Mouse (Mus musculus): ENCODE results near the gene Vti1a.

Vti1a gene

DNA sequence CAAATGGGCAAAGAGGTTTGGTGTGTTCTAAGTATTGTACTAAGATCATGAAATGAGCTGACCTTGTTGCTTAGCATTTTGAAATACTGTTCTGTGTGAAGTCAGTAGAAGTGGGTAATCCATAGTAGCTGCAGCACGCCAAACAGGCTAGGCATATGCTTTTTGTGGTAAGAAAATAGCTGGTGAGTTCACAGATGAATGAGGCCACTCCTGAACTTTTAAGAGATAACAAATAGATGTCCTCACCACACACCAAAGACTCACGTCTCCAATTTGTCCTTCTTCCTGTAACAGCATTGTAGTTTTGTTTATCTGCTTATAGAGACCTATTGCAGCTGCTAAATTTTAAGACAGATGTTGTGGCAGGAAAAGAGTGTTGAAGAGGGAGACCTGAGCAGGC is 62.8 kb downstream of the Vti1a start:
- no peak for DNase-seq (ENCODE audit: low read depth, low spot score)

DNA sequence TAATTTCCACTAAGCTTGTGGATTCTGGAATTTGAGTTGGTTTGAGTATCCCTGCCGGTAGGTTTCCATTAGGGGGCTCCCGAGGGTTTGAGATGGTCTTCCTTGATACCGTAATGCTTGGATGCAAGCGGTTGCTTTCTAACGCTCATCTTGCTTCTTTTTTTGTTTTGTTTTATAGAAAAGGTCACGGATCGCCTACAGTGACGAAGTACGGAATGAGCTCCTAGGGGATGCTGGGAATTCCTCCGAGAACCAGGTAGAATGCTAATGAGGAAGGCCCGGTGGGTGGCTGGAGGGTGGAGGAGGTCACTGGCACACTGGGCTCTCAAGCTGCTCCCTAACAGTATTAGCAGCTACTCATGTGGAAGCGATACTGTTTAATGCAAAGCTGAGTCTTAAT is 64.7 kb downstream of the Vti1a start:
- no peak for DNase-seq (ENCODE audit: low read depth, low spot score)

DNA sequence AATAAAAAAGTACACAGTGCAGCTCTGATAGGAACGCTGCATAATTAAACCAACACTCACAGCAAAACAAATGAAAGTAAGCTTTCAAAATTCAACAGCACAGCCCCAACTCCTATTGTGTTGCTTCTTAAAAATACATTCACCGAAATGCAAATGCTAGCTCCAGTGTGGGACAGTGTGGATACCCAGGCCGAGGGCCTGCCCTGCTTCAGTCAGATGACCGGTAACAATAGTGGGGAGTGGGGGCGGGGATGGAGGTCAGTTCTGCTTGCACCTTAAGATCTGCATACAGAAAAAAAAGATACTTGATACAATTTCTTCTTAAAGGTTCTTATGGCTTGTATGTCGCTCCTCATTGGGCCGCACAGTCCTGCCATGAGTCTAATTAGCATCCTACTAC is 65.2 kb downstream of the Vti1a start:
- DNase-seq (ENCODE audit: low read depth, low spot score), result no peak

DNA sequence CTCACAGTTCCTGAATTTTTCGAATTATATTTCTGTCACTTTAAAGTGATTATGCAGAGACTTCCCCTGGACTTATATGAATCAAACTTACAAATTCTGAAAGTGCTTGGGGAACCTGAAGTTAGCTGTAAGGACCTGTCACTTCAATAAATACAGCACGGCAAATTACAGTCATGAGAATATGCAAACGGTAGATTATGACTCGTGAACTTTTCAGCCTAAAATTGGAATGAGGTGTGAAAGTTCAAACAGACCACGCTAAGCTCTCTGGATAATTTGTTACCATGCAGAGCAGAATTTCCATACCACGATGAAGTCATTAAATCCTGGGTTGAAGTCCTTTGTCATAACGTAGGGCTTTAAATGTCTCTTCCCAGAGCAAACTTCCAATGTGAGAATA is 66.7 kb downstream of the Vti1a start:
- DNase-seq (ENCODE audit: low read depth, low spot score), result no peak

DNA sequence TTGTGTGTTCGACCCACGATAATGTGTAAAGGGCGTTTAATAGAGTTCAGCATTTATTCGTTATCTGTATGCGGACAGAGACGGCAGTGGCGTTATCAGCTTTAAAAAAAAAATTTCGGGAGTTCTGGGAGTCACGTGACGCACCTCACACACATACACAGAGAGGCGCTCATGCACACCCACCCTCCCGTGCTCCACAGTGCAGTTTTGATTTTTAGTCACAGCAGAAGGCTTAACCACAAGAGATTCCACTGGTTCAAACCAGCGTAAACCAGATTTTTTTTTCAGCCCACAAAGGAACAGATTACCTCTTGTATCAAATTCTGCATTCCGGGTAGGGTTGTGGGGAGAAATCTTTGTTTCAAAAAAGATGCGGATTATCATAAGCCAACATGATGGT is 68.5 kb downstream of the Vti1a start:
- no peak for DNase-seq (ENCODE audit: low read depth, low spot score)

DNA sequence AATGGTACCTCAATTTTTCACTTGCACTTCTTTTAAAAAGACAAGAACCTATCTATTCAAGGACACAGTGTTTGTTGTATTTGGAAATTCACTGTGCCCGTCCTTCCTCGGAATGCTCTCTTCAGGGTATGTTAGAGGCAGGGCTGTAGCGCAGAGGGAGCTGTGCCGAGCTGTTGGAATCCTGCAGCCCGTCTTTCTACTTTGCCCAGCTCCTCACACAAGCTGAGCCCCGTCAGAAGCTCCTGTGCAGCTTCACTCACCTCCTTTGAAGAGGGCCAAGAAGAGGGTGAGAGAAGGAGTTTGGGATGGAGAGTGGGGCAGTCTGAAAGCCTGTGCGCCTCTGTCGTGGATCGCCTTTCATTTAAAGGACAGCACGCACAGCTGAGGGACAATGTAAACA is 72.9 kb downstream of the Vti1a start:
- no peak for DNase-seq (ENCODE audit: low read depth, low spot score)

DNA sequence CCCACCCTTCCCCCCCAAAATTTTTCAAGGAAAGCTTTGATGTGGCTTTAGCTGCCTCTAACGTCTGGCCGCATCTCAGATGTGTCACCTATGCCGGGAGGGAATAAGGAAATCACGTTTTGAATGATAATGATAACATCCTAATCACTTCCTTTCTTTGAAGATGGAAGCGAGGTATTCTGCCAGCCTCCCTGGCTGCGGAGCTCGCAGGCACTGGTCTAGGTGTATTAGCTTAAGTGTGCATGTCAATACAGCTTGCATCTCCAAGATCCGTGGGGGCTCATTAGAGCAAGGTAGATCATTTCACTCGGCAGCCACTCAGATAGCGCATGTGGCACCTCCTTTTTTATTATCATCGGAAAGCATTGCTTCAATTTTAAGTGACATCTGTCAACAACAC is 74.2 kb downstream of the Vti1a start:
- DNase-seq (ENCODE audit: low read depth, low spot score), result no peak

DNA sequence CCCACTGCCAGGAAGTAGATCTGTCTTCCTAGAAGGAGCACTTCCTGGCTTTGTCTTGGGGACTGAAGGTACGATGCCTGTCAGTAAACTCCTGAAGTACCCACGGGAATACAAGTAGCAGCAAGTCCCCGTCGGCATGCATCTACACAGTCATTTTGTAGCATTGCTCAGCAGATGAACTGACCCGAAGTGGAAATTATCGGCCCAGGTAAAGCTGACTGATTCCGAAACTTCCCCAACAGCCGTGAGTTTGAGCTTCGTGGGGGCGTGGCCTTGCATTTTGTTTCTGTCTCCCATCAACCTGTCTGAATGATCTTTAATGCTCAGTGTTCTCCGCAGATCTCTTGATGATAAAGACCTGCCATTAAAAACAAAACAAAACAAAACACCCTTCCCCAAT is 85.5 kb downstream of the Vti1a start:
- peak; percentile 51 for DNase-seq (ENCODE audit: low read depth, low spot score)

DNA sequence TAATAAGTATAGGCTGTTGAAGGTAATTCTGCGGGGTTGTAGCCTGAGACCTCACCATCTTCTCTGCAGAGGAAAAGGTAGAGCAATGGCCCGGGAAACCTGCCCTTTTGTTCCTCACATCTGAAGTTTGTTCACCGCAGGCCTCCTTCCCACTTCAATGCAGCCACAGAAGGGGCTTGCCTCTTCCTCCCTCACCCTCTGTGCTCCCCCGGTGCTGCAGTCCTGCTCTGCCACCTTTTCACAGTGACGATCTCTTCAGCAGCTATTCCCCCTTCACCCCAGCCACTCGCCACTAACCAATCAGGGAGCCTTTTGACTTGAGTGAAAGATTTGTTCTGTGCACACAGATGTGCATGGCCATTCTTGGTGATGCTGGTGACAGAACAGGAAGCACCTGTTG is 92.4 kb downstream of the Vti1a start:
- DNase-seq (ENCODE audit: low read depth, low spot score), result peak; percentile 29

DNA sequence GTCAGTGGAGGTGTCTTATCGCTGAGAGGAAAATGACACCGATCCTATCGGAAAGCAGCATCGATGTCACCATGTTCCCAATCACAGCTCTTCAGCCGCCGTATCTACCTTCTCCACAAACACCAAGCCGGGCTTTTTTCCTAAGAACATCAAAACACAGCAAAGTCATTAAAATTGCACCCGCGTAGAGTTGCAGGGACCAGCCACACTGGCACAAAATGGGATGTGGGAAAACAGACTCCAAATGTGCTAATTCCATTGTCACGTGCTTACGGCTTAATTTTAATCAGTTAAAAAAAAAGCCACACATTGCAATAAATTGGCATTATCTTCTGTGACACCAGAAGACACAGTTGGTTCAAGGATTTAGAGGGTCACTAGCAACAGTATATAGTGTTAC is 95.3 kb downstream of the Vti1a start:
- DNase-seq (ENCODE audit: low read depth, low spot score), result no peak

DNA sequence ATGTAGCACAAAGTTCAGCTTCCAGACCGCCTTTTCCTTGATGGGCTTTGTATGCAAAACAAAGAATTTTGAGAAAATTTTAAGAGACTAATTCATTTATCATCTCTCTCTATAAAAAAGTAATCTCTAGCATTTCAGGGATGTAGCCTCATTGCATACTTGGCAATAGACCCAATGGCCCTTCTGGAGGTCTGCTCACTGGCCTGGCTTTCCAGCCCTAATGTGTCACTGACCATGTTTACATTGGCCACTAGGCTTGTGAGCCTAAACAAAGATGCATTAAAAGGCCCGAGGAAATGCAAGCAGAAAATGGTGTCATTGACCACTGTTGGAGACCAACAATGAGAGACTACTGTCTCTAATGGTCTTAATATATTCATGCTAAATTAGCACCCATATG is 95.8 kb downstream of the Vti1a start:
- DNase-seq (ENCODE audit: low read depth, low spot score), result no peak

DNA sequence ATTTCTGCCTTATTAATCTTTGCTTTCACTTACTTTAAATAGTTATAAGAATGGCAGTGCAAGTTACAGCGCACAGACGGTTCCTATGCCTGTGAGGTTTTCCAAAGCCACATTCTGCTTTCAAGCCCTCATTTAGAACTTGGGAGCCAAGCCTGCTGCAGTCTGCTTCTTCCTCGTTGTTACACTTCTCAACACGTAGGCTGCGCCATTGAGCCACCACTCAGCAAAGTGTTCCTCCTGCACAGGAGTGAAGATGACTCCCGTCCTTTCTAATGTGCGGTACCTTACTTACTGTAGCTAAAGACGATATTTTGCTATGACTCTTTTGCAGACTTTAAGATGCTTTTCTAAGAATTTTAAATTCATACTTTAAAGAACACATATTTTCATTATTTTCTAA is 98.0 kb downstream of the Vti1a start:
- DNase-seq (ENCODE audit: low read depth, low spot score), result no peak

DNA sequence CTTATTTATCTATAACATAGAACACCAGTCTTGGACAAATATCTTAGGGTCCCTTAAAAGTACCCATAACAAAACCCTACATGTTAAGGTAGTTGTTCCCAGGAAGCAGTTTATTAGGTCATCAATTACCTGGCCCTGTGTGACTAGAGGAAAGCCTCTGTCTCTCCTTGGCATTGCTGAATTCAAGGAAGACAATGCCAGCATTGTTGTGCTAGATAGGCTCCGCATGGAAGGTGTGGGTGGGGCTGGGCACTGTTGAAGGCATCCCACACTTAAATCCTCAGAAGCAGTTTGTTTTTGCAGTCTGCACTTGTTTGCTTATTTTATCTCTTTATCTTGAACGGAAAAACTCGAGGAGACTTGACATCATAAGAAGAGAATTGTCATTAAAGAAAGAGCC is 102.7 kb downstream of the Vti1a start:
- no peak for DNase-seq (ENCODE audit: low read depth, low spot score)

DNA sequence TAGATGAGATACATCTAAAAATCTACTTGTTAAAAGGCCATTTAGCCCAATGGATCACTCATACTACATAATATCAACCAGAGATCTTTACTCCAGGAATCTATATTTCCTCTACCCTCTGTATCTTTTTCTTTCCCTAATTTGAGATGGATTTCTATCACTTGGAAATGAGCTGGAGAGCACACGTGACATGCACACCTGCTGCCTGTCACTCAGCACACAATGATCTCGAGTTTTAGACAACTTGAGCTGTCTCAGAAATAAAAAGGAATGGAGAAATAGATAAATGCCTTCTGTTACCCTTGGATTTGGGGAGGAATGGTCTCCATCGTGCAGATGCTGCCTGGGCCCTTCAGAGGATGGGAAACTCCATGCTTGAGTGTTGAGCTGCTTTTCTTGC is 103.9 kb downstream of the Vti1a start:
- no peak for DNase-seq (ENCODE audit: low read depth, low spot score)

DNA sequence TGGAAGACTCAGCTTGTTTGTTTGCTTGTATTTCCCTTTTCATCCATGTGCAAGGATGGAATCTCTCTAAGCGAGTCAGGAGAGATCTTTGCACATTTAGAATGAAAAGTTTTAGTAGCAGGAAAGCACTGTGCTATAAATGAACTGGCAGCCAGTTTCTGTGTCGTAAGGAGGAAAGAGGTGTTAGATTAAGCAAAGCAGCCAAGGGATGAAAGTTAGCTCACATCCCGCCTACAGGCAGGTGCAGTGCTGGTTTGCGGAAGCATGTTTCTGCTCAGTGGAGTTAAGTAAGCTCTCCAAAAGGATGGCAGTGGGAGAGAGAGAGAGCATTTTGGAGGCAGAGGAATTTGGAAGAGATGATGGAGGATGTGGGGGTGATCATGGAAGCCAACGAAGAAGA is 105.7 kb downstream of the Vti1a start:
- no peak for DNase-seq (ENCODE audit: low read depth, low spot score)

DNA sequence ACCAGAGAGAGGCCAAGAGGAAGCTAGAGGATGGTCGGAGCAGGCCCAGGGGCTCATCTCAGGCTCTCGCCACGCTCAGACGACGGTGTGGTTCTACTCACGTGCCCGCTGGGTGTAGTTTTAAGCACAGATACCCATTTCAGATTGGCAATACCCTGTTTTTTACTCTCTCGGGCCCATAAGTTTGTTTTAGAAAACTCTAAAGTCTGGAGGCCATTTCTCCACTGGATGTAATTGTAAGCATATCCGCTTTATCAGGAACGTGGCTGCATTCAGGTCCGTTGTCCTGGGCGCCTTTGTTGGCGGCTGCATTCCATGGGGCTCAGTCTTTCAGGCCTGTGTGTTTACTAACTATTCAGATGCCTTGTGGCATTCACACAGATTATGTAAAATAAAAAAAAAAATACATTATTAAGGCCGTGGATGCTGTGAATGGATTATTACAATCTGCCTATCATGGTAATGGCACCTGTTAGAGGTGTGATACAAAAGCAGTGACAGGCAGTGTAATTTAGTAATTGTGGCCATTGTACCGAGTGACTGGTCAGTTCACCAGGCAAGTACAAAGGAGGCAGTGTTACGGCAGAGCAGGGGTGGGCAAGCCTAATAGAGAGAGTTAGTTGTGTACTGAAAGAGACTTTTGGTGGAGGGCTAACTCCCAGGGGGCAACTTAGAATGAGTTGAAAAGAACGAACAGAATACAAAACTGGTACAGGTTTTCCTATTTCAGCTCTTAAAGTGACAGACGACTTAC is 106.4 kb downstream of the Vti1a start:
- no peak for DNase-seq (ENCODE audit: low read depth, low spot score)

DNA sequence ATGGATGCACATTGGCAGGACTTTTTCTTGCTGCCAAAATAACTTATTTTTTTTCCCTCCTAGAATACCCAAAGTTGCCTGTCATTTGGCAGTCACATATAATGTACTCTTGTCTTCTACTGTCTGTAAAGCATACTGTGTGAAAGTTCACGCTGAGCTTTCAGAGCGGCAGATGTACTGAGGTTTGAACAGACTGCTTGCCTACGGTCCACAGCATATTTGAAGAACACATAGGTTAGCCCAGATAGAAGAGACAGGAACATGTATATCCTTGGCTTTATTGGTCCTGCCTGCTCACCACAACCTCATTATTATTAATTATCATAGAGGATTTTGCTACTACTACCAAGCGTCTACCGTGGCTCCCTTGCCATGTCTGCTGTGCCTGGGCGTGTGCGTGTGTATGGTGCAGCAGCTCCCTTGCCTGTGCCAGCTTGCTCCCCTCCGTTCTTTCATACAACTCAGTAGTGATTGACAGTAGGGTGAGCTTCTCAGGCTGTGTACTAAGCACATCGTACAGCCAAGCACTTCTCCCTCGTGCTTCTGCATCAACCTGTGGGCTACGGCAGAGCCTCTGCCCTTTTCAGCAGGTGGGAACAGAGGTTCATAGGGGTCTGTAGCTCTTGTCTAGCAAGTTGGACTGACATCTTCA is 107.1 kb downstream of the Vti1a start:
- DNase-seq (ENCODE audit: low read depth, low spot score), result no peak

DNA sequence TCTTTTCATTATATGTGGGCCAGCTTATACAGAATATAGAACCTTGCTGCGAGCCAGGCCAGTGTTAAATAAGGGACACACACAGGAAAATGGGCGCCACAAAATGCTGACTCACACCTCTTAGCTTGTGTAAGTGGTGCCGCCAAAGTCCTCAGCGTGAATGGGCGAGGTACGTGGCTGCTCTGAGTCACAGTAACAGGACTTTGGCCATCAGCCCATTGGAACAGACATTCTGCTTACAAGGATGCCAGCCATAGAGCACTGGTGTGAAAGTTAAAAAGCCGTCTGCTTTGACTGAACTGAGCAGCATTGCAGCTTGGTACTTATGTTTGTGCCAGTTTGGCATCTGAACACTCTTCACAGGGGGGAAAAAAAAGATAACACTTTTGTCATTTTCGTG is 107.9 kb downstream of the Vti1a start:
- DNase-seq (ENCODE audit: low read depth, low spot score), result no peak

DNA sequence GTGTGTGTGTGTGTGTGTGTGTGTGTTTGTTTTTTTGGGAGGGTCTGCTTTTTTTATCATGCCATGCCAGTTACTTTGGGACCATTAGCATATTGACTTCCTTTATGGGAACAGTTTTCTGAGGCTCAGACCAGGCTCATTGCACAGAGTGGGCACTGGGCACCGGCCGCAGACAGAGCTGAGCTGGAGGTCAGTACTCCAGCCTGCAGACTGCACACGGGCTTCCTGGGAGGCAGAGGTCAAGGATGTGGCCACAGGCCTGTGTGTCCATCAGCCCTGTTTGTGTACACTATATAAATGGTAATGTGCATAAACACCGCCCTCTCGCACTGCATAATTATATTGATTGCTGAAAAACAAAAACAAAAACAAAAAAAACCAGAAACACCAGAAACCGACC is 108.4 kb downstream of the Vti1a start:
- no peak for DNase-seq (ENCODE audit: low read depth, low spot score)

DNA sequence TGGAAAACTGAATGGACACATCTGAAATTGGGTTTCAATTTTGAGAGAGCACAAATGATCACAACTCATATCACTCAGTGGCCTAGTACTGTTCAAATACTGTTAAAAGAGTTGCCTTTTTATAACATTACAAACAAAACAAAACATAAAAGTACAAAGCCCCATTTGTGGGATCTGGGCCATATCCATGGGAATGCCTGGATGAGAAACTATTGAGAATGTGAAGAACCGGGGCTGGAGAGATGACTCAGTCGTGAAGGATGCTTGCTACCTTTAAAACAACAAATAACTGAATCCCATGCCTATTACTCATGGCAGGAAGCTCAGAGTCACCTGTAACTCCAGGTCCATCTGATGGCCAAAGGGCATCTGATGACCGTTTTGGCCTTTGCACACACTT is 124.2 kb downstream of the Vti1a start:
- no peak for DNase-seq (ENCODE audit: low read depth, low spot score)

DNA sequence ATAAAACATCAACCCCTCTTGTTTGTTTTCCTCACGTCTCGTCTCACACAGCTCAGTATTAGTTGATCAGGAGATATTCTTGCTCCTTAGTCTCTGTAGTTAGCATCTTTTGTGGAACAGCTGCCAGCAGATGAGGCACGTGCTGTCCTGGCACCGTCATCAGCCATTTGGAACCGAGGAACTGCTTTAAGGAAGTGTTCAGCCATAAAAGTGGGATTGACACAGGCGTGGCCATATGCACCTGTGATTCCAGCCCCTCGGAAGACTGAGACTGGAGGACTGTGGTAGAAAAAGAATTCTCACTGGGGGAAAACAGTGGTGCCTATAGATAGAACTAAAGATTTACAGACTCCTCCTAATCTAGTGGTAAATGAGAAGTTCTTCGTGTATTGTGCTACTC is 127.5 kb downstream of the Vti1a start:
- no peak for DNase-seq (ENCODE audit: low read depth, low spot score)

DNA sequence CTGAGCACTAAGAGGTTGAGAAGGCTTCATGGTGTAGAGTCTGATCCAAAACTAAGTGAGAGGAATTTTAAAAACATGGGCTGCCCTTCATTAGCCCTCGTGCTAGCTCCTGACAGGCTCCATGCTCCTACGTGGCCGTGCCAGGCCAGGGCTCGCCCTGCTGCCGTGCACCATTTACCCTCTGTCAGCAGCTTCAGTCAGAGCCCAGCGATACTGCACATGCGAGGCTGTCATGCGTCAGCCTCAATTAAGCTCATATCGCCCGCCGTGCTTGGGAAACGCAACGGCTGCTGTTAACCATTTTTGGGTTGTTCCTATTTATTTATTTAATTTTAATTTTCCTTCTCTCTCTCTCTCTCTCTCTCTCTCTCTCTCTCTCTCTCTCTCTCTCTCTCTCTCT is 133.0 kb downstream of the Vti1a start:
- DNase-seq (ENCODE audit: low read depth, low spot score), result no peak

DNA sequence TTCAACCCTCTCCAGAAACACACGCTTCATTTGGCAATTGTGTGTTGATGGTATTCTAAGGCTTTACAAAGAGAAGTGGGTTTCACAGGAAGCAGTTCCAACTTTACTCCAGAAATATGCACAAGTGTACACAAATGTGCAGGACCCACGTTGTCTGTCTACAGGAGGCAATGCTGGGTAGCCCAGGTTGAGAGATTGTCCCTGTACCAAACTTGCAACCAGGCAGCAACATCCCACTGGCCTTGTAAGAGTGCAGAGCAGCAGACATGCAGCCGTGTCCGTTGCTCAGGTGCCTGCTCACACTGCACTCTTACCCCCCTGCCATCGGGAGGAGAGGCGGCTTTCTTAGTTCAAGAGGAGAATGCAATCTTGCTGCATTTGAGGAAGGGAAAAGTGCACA is 133.4 kb downstream of the Vti1a start:
- no peak for DNase-seq (ENCODE audit: low read depth, low spot score)

Data from CD4-positive helper T cell, adult 2 months (primary cell).